Mouse (Mus musculus) liver, adult (tissue): Measurements from ENCODE around the gene Nudt1.

Experiments
- GATA4 ChIP-seq: IDR thresholded peaks from 2 replicates; pipeline ENCODE4 v1.6.1; 2014; ENCODE audit warnings: mild to moderate bottlenecking, low read length; ENCODE audit not compliant: insufficient replicate concordance

Gene Nudt1

DNA sequence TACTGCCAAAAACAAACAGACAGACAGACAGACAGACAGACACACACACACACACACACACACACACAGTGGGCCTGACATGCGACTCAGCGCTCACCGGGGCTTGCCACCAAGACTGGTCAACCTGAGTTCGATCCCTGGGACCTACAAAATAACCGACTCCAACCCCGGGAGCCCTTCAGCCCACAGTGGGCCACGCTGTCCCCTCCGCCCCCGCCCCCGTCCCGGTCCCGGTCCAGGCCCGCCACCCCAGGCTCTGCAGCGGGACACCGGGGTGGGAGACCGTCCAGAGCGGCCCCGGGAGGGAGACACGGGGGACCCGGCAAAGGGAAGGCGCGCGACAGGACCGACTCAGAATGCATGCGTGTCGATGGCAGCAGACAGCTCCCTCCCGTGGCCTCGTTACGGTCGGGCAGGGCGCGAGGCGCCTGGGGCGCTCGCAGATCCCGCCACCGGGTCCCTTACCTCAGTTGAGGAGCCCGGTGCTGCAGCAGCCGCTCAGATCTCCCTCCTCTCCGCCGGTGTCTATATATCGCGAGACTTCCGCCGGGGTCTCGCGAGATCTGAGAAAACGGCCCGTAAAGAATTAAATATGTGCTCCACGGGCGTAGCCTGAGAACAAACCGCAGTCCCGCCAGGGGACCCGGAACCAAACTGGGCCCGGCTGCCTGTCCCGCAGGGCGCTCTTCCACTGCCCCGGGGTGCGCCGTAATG, at the start of gene Nudt1, which contains the start of gene Mad1l1:
Gene Nudt1, plus strand, starts transcription at position 615 of the 714 bp plus-strand sequence.
Gene Mad1l1, minus strand, starts transcription at position 511 of the 714 bp plus-strand sequence.
- TF ChIP-seq GATA4, result no peak

DNA sequence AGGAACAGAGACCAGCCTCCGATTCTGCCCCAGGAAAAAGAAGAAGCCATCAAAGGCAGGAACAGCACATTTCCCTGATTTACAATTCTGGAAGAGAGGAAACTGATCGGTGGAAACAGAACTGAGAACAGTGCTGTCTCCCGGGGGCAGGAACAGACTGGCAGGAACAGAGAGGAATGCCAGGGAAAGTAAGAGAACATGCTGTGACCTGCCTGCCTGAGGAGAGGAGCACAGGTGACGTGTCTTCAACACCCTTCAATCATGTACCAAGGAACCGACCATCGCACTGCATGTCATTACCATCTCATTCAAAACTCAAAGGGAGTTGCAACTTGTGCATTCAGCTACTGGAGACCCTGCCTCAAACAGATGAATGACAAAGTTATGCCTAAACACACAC, 44.7 kb upstream of the Nudt1 start:
- no peak for TF ChIP-seq GATA4

DNA sequence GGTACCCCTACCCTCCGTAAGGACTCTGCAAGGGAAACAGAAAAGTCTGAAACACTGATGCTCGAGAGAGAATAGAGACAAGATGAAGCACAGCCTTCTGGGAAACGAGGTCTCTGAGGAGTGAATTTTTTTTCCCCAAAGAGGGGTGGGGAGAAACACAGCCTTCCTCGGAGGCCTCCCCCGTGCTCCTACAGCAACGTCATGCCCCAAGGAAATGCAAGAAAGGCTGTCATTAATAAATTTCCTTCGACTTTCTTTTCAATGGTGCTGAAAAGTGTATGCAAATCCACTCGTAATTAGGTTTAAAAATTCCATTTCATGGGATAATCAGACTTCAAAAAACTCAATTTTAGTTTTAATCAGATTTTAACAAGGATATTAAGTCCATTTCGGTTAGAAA, 41.3 kb upstream of the Nudt1 start:
- TF ChIP-seq GATA4, result no peak

DNA sequence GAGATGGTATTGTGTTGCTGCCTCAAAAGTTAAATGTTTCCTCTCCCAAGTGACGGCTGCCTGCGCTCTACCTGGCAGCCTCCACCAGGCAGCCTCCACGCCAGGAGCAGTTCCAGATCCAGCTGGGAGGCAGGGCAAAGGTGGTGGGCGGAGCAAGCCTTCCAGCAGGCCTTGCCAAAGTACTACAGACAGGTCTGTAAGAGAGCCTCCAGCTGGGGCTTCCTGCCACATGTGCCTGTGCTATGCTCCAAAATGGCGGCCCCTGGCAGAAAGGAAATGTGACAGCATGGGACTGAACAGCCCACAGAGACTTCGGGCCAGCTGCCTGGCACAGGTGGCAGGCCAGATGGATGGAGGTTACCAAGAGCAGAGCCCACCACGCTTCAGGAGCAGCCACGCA, 39.1 kb upstream of the Nudt1 start:
- no peak for TF ChIP-seq GATA4

DNA sequence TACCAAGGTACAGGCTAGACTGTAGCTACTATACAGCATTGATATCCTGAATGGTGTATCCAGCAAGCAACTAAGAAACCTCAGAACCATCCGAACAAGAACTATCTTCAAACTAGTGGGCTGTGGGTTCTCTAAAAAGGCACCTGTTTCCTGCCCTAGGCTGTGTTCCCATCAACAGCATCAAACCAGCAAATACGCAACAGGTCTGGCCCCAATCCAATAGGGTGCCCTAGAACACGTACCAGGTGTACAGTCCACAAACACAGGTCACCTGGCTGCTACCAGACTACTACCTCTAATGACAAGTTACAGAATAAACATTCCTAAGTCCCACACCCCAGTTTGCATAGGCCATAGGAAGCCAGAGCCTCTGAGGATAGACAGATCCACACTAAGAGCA, 38.6 kb upstream of the Nudt1 start:
- no peak for TF ChIP-seq GATA4

DNA sequence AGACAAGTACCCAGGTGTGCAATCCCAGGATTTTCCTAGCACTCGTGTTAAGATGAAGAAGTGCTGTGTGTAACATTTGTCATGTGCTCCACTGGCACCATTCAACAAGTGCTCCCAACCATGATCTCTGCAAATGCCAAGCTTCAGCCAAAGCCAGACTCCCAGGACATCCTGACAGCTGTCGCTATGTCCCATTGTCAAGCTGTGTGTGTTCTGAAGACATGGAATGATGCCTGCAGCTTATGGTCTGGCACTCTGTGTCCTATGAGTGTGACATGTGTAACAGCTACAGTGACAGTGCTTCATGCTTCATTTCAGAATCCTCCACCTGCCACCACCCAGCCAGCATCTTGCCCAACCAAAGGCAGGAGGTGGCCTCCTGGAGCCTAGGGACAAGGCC, 37.4 kb upstream of the Nudt1 start:
- TF ChIP-seq GATA4, result no peak

DNA sequence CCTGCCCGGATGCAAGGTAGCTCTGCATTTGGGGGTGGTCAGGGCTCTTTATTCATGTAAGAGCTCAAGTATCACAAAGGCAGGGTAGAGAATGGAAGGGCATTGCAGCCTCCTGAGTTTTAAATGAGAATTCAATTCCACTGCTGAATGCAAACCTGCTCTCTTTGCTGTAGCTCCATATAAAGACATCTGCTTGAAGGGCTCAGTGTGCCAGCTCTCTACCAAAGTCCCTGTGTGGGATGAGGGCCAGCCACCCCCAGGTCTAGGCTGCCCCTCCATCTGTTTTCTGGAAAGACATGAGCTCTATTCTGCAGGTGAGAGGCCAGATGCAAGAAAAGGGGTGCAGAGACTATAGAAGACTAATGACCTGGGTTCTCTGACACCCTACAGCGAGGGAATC, 36.7 kb upstream of the Nudt1 start:
- TF ChIP-seq GATA4, result no peak

DNA sequence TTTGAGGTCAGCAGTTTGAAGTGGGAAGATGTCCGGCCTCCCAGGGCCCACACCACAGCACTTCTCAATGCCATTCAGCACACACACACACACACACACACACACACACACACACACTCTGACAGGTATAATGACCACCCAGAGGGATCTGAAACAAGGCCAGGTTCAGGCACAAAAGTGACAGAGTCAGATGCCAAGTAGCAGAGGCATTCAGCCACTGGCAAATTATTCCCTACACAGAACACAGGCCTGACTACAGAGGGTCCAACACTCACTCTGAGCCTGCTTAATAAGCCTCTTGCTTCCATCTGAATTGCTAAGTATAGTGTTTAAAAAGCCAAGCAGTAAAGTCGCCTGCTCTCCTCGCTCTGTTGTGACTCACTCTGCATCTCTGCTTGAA, 33.2 kb upstream of the Nudt1 start:
- no peak for TF ChIP-seq GATA4

DNA sequence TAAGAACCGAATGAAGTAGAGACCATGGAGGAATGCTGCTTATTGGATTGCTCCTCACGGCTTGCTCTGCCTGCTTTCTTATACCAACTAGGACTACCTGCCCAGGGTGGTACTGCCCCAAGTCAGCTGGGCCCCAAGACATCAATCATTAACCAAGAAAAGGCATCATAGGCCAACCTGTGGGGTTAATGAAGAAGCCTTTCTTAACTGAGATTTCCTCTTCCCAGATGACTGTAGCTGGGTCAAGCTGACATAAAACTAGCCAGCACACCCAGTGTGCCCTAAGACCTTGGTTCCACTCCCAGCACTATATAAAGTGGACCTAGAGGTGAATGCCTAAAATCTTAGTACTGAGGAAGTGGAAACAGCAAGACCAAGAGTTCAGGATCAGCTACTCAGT, 32.3 kb upstream of the Nudt1 start:
- no peak for TF ChIP-seq GATA4

DNA sequence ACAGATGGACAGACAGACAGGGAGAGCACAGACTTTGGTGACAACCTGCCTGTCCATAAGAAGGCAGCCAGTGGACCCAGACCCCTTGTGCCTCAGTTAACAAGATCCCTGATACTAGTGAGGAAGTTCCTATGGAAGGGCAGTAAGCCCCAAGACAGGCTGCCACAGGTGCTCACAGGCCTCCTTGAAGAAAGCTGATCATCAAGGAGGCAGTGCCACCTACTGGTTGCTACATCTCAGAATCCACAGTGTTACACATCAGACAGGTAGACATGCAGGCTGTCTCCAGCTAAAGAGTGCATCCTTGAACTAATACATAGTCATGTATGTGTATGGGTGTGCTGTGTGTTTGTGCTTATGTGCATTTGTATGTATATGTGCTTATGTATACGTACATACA, 29.3 kb upstream of the Nudt1 start:
- TF ChIP-seq GATA4, result no peak

DNA sequence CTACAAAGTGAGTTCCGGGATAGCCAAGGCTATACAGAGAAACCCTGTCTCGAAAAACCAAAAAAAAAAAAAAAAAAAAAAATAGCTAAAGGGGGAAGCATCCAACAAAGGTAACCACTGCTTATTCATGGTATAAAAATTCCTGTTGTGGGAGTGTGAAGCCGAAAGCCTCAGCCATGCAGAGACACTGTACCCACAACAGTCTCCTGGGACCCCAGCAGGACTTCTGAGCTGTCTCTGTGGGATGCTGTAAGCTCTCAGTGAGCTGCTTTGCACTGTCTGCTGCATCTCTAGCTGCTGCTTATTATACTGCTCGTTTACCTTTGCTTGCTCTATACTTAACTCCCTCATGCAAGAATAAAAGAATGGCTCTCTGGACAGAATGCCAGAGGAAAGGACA, 23.2 kb upstream of the Nudt1 start:
- no peak for TF ChIP-seq GATA4

DNA sequence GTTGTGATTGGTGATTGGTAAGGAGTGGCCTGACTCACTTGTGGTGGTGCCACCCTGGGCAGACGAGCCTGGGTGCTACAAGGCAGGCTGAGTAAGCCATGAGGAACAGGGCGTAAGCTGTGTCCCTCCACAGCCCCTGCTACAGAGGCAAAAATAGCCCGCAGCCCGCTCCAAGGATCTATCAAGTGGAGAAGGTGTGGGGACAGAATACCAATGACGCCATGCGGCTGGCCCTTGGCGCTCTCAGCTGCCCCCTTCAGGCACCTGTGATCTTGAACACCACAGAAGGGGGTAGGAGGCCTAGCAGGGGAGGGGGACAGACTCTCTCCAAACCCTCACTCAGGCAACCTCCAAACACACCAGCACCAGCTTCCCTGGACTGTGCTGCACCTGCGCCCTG, 15.4 kb upstream of the Nudt1 start:
- no peak for TF ChIP-seq GATA4

DNA sequence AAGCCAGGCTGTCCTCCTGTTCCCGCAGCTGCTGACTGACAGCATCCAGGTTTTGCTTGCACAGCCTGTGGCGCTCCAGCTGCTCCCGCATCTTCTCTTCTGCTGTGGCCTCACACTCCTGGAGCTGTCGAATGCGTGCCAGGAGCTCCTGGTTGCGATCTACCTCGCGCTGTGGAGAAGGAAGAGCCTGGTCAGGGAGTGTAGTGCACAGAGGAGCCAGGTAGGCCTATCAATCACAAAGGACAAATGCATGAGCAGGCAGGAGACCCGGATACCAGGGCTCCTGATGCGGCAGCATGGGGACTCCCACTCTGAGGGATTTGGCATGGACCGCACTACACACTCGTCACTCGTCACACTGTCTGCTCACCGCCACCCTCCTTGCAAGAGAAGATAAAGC, 13.9 kb upstream of the Nudt1 start:
- no peak for TF ChIP-seq GATA4

DNA sequence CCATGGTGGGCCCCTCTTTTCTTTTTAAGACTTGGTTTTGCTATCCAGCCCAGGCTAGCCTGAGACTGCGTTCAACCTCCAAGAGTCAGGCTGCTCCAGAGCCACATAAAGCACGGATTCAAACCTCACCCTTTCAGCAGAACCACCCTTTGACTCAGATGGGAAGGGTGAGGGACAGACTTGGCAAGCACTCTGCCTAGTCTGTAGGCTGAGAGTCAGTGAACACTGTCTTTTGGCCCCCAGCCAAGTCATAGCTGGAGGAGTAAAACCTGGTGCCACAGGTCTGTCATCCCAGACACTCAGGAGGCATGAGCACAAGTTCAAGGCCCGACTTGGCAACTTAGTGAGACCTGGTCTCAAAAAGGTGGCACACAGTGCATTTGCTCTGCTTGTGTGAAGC, 4.7 kb upstream of the Nudt1 start:
- TF ChIP-seq GATA4, result no peak

DNA sequence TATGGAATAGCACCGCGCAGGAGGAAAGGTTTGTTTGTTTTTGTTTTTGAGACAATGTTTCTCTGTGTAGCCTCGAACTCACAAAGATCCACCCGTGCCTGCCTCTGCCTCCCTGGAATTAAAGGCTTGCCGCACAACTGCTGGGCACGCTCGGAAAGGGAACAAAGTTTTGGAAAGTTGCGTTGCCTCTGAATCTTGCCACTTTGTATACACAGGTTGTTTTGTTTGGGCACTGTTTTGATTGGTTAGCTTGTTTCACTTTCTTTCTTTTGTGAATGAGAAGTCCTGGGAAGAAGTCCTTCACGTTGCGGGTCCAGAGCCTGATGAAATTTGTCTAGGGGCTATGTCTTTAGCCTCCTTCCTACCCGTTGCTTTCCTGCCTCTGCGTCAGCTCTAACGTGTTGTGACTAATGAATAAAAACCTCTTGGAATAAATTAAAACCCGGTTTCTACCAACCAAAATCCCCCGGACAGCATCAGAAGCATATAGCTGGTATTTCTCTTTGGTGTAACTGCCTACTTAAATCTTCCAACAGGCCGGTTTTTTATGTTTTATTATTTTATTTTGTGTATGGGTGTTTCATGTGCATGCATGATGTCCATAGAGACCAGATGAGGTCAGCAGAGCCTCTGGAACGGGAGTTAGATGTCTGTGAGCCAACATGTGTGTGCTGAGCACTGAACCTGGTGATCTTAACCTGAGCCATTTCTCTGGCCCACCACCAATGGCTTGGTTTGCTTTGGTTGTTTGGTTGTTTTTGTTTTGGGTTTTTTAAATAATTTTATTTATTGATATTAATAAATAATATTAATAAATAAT, 510 bp downstream of the Nudt1 start:
- no peak for TF ChIP-seq GATA4

DNA sequence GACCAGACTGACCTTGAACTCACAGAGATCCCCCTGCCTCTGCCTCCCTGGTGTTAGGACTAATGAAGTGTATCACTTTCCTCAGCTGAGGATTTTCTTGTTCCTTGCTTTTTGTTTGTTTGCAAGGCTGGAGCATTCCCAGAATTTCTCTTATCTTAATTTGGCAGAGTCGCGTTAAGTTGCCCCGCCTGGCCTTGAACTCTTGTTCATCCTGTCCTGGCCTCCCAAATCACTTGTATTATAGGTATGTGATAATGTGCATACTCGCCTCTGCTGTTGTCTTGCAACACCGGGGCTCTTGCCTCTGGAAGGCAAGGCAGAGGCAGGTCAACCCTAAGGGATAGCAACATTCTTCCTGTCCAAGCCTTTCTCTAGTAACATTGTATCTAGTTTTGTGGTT, 2.6 kb downstream of the Nudt1 start:
- no peak for TF ChIP-seq GATA4

DNA sequence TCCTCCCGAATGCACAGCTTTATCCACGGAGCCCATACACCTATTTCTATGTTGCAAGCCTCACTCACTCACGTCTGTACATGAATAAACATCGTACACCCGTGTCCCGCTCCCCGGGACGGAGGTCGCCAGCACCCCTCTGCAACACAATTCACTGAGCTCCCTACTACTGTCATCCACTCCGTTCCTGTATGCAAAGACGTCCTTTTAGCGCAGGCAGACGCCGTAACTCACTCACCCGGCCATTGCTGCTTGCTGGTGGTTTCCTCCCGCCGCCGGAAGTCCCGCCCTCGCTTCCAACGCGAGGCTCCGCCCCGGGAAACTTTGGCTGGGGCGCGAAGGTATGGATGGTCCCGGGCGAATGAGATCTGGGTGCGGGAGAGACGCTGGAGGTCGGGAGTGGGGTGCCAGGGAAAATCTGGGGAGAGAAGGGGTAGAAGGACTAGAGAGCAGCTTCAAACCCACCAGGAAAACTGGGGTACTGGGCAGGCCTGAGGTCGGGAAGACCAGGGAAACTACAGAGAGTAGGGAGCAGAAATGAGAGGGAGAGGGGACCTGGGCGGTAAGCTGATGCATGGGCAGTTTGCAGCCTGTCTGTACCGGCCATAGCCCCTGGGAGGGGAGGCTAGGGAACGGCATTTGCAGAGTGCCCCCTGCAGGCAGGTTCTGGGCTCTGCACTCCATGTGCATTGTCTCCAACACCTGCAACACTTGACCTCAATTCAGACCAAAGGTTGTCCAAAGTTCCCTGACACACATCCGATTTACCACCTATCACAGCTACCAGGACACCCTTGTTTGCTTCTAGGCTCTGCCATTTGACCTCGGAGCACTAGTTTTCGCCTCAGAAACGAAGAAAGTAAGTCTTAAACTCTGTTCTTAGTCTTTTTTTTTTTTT, 10.4 kb downstream of the Nudt1 start, which contains the start of gene Mrm2:
Gene Mrm2, minus strand, starts transcription at position 284 of the 898 bp plus-strand sequence.
- no peak for TF ChIP-seq GATA4
